Mouse (Mus musculus) erythroblast, embryonic 14.5 days (primary cell): Measurements from ENCODE around the gene Bcas3. TPM values are rescaled to one million over a fixed set of nuclear protein-coding genes. Genes with fewer than 3 reads are reported as not detected.

ENCODE experiments used
- H3K27me3 ChIP-seq: 2 replicates; pipeline ENCODE4 v1.6.1; 2012; ENCODE audit warnings: inconsistent platforms; ENCODE audit not compliant: control insufficient read depth
- H3K36me3 ChIP-seq: 2 replicates; pipeline ENCODE4 v1.6.1; 2012; ENCODE audit warnings: mild to moderate bottlenecking, inconsistent platforms; ENCODE audit not compliant: control insufficient read depth
- H3K4me1 ChIP-seq: 2 replicates; pipeline ENCODE4 v1.6.1; 2012; ENCODE audit warnings: inconsistent platforms; ENCODE audit not compliant: control insufficient read depth
- H3K4me3 ChIP-seq: replicated peaks from 2 replicates; pipeline ENCODE3; 2012; ENCODE audit warnings: moderate library complexity, mild to moderate bottlenecking, inconsistent platforms
- H3K9me3 ChIP-seq: 2 replicates; pipeline ENCODE4 v1.6.1; 2012; ENCODE audit warnings: low read length, inconsistent platforms, mixed read lengths; ENCODE audit not compliant: control insufficient read depth
- GATA1 ChIP-seq: IDR thresholded peaks from 2 replicates; pipeline ENCODE4 v1.6.1; 2012; ENCODE audit warnings: low read length, inconsistent platforms, mixed read lengths
- TAL1 ChIP-seq: IDR thresholded peaks from 3 replicates; pipeline ENCODE4 v1.6.1; 2012; ENCODE audit warnings: low read length, inconsistent platforms, mixed read lengths
- polyA plus RNA-seq: library from polyadenylated mRNA; stranded (reverse); fragments of >175 nt; gene quantifications from 2 replicates; pipeline ENCODE4 v1.2.3, GENCODE M21; 2012

Gene Bcas3
- polyA plus RNA-seq, 1 experiment: 25.9 TPM

GRCm38 (mm10) chr11:85672881-85673475 is 320.0 kb downstream of the Bcas3 start:
- TF ChIP-seq TAL1 (no peak), GATA1 (no peak)
- peaks cover 5% of the 10 kb centered on the region for H3K4me1 ChIP-seq
- no peaks in the 10 kb centered on the region for H3K27me3 ChIP-seq
- H3K9me3 ChIP-seq: no peaks in the 10 kb centered on the region
- no peak overlapping the region for H3K4me3 ChIP-seq
- no peaks in the 10 kb centered on the region for H3K36me3 ChIP-seq

GRCm38 (mm10) chr11:85675244-85675643 is 322.3 kb downstream of the Bcas3 start:
- Histone ChIP-seq H3K4me3 (no peak overlapping the region), H3K9me3 (no peaks in the 10 kb centered on the region), H3K4me1 (peaks cover 5% of the 10 kb centered on the region), H3K27me3 (no peaks in the 10 kb centered on the region), H3K36me3 (no peaks in the 10 kb centered on the region)
- TF ChIP-seq GATA1 (no peak), TAL1 (no peak)

GRCm38 (mm10) chr11:85676357-85677004 is 323.5 kb downstream of the Bcas3 start:
- H3K9me3 ChIP-seq: no peaks in the 10 kb centered on the region
- no peaks in the 10 kb centered on the region for H3K36me3 ChIP-seq
- H3K27me3 ChIP-seq: no peaks in the 10 kb centered on the region
- no peak overlapping the region for H3K4me3 ChIP-seq
- H3K4me1 ChIP-seq: peaks cover 5% of the 10 kb centered on the region
- TF ChIP-seq TAL1 (no peak), GATA1 (no peak)

- Histone ChIP-seq H3K27me3 (peaks cover 2% of the 10 kb centered on the region; the same call in 1 of the 2 replicates), H3K36me3 (no peaks in the 10 kb centered on the region), H3K4me3 (no peak overlapping the region), H3K9me3 (no peaks in the 10 kb centered on the region), H3K4me1 (no peaks in the 10 kb centered on the region)
- TF ChIP-seq TAL1: no peak
- no peak for TF ChIP-seq GATA1
These were observed 325.7 kb downstream of the Bcas3 start for GRCm38 (mm10) chr11:85678666-85679065.

- Histone ChIP-seq H3K4me1 (no peaks in the 10 kb centered on the region), H3K9me3 (no peaks in the 10 kb centered on the region), H3K4me3 (no peak overlapping the region), H3K36me3 (no peaks in the 10 kb centered on the region), H3K27me3 (peaks cover 2% of the 10 kb centered on the region; the same call in 1 of the 2 replicates)
- no peak for TF ChIP-seq GATA1
These were observed 328.8 kb downstream of the Bcas3 start for GRCm38 (mm10) chr11:85681580-85682419.

- Histone ChIP-seq H3K4me3 (no peak overlapping the region), H3K36me3 (no peaks in the 10 kb centered on the region), H3K27me3 (peaks cover 2% of the 10 kb centered on the region), H3K9me3 (no peaks in the 10 kb centered on the region), H3K4me1 (peaks cover 3% of the 10 kb centered on the region)
- TF ChIP-seq TAL1: no peak
- TF ChIP-seq GATA1: no peak
These were observed 332.0 kb downstream of the Bcas3 start for GRCm38 (mm10) chr11:85684981-85685380.

- peaks cover 3% of the 10 kb centered on the region for H3K4me1 ChIP-seq
- no peak overlapping the region for H3K4me3 ChIP-seq
- no peaks in the 10 kb centered on the region; the same call in 1 of the 2 replicates for H3K27me3 ChIP-seq
- no peaks in the 10 kb centered on the region for H3K36me3 ChIP-seq
- H3K9me3 ChIP-seq: no peaks in the 10 kb centered on the region
- TF ChIP-seq TAL1 (no peak; the same call in 2 of the 3 replicates), GATA1 (no peak)
These were observed 335.0 kb downstream of the Bcas3 start for GRCm38 (mm10) chr11:85687816-85688439.

GRCm38 (mm10) chr11:85688440-85688838 is 335.5 kb downstream of the Bcas3 start:
- Histone ChIP-seq H3K9me3 (no peaks in the 10 kb centered on the region), H3K36me3 (no peaks in the 10 kb centered on the region)
- TF ChIP-seq GATA1 (no peak), TAL1 (no peak)

GRCm38 (mm10) chr11:85689226-85689625 is 336.3 kb downstream of the Bcas3 start:
- Histone ChIP-seq H3K36me3 (no peaks in the 10 kb centered on the region), H3K9me3 (no peaks in the 10 kb centered on the region), H3K4me3 (no peak overlapping the region), H3K27me3 (no peaks in the 10 kb centered on the region; the same call in 1 of the 2 replicates), H3K4me1 (peaks cover 3% of the 10 kb centered on the region)
- TF ChIP-seq TAL1: no peak
- no peak for TF ChIP-seq GATA1

More at GRCm38 (mm10) chr11:85688440-85688838, 335.5 kb downstream of the Bcas3 start:
- no peaks in the 10 kb centered on the region; the same call in 1 of the 2 replicates for H3K27me3 ChIP-seq
- no peak overlapping the region for H3K4me3 ChIP-seq
- peaks cover 3% of the 10 kb centered on the region for H3K4me1 ChIP-seq
